Mouse (Mus musculus) stomach, embryonic 14.5 days (tissue): ENCODE results near the gene Slc19a2. TPM values are rescaled to one million over a fixed set of nuclear protein-coding genes. Genes with fewer than 3 reads are reported as not detected.
"Not testable (repeated sequence)": the region's sequence is repeated elsewhere in the genome, so short reads cannot be mapped to it uniquely, and the experiment has no call there.

Experiments
- ATAC-seq: fragments of 200-750 bp; cut with Nextera tagmentation; 2 replicates; pipeline ENCODE4 v1.8.0; 2017; ENCODE audit warnings: low read depth, moderate TSS enrichment; ENCODE audit not compliant: insufficient number of reproducible peaks, insufficient read depth, low FRiP score
- H3K27ac ChIP-seq: fragments of 300-500 bp; sonication (generic); 2 replicates; pipeline ENCODE4 v1.5.1; 2014; ENCODE audit warnings: mild to moderate bottlenecking, low read length, moderate library complexity, mixed read lengths
- H3K27me3 ChIP-seq: fragments of 300-500 bp; sonication (generic); 2 replicates; pipeline ENCODE4 v1.6.1; 2014; ENCODE audit warnings: low read length, control low read depth, mixed read lengths; ENCODE audit not compliant: control insufficient read depth, insufficient read depth
- H3K36me3 ChIP-seq: fragments of 300-500 bp; sonication (generic); 2 replicates; pipeline ENCODE4 v1.6.1; 2014; ENCODE audit warnings: mild to moderate bottlenecking, control low read depth, low read length, moderate library complexity, mixed read lengths; ENCODE audit not compliant: control insufficient read depth, insufficient read depth
- H3K4me1 ChIP-seq: fragments of 300-500 bp; sonication (generic); 2 replicates; pipeline ENCODE4 v1.6.1; 2014; ENCODE audit warnings: low read length, control low read depth, mixed read lengths; ENCODE audit not compliant: control insufficient read depth, insufficient read depth
- H3K4me2 ChIP-seq: fragments of 300-500 bp; sonication (generic); replicated peaks from 2 replicates; pipeline ENCODE4 v1.6.1; 2014; ENCODE audit warnings: low read depth, low read length, control low read depth
- H3K4me3 ChIP-seq: fragments of 300-500 bp; sonication (generic); 2 replicates; pipeline ENCODE4 v1.5.1; 2014; ENCODE audit warnings: low read depth, low read length, control low read depth
- H3K9ac ChIP-seq: fragments of 300-500 bp; sonication (generic); replicated peaks from 2 replicates; pipeline ENCODE4 v1.6.1; 2014; ENCODE audit warnings: low read depth, mild to moderate bottlenecking, control low read depth, low read length, moderate library complexity, mixed read lengths
- H3K9me3 ChIP-seq: fragments of 300-500 bp; sonication (generic); 2 replicates; pipeline ENCODE4 v1.6.1; 2016; ENCODE audit warnings: low read depth, low read length, control low read depth; ENCODE audit not compliant: control insufficient read depth
- WGBS: fragments of 180-500 bp; shearing (Covaris S2); extraction: QIAGEN DNeasy Blood & Tissue Kit; methylation state at CpG from one replicate; pipeline ENCODE4 v1.1.7; 2014; 5-methylcytosine and 5-hydroxymethylcytosine counted together
- polyA plus RNA-seq: library from polyadenylated mRNA; unstranded; fragments of >200 nt; fragmentation: Nextera tagmentation; extraction: Ambion mirVana; gene quantifications from 2 replicates; pipeline ENCODE4 v1.2.1, GENCODE M21; 2014

The Slc19a2 gene
- polyA plus RNA-seq, 1 experiment from 2014 or later = 13.8 TPM

DNA sequence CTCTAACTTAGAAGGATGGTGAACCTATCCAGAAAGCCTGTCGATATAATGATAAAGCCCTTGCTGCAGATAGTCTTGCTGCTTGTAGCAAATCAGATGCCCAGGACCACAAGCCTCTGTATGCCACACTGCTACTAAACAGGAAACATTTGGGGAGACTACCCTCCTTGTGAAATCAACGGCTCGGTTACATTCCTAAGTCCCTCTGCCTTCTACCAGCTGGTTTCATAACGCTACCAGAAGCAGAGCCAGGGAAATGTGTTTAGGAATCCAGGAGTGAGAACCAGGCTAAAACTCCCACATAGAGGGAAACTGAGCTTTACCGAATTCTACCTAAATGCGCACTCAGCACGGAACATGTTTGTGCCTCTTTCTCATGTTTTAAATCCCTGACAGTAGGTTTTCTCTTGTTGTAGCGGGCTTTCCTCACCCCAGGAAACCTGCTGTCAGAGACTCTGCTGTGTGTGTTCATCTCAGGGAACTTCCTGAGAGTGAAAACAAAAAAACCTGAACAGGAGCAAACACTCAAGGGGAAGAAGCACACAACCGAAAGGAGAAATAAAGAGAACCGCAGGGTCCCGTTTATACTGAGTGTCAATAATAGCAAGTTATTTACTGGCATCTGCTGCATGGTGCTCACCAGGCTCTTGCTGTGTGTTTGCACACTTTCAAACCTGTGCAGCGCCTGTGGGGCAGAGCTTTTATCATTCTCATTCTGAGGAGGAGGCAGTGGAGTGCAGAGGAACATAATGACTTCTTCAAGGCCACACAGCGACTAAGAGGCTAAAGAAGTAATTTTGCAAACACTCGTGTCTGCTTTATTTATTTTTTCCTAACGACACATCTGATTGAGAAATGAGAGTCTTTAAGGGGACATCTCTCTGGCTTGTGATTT is 30.8 kb upstream of the Slc19a2 start:
- Histone ChIP-seq H3K27me3 (no peaks in the 10 kb centered on the region), H3K4me3 (no peak overlapping the region), H3K36me3 (no peaks in the 10 kb centered on the region), H3K9ac (no peak overlapping the region), H3K4me1 (no peaks in the 10 kb centered on the region; the same call in 1 of the 2 replicates), H3K4me2 (no peak overlapping the region), H3K9me3 (no peaks in the 10 kb centered on the region), H3K27ac (no peak overlapping the region)
- no peak for ATAC-seq
- WGBS = 32% methylated on average over 15 of the region's 15 CpGs

DNA sequence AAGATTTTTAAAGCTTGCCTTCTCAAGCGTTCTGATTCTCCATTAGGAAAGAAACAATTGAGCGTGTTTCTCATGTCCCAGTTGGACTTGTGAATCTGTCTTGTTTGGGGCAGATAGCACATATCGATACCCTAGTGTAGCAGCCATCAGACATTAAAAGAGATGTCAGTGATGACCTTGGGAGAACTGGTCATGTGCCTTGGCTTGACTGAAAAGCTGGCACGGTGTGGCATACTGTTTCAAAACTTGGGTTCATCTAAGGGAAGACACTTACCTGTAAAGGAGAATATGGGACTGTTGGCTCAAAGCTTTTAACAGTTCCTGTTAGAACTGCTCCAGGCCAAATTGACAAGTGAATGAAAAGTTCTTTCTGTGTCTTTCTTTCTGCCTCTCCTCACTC is 28.6 kb upstream of the Slc19a2 start:
- no peaks in the 10 kb centered on the region; the same call in 1 of the 2 replicates for H3K4me1 ChIP-seq
- no peaks in the 10 kb centered on the region for H3K27me3 ChIP-seq
- no peak overlapping the region for H3K4me3 ChIP-seq
- H3K9ac ChIP-seq = no peak overlapping the region
- no peak overlapping the region for H3K4me2 ChIP-seq
- H3K27ac ChIP-seq = no peak overlapping the region
- no peaks in the 10 kb centered on the region for H3K36me3 ChIP-seq
- no peak for ATAC-seq
- 84% methylated on average over 4 of the region's 4 CpGs for WGBS
- H3K9me3 ChIP-seq = no peaks in the 10 kb centered on the region

DNA sequence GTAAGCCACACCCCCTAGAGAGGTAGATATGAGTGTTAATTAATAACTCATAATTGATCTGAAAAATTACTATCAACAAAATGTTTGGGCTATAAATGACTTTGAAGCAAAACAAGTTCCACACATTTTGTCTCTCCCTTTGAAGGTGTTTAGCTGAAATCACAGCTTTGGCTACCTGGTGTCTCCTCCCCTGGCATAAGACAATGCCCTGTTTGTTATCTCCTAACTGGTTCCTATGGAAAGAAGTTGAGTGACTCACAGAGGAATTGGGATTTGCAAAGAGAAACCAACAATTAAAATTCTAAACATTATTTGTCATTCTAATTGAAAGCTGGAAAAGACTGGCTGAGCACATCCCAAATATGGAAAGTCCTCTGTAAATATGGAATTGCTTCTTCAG is 25.8 kb upstream of the Slc19a2 start:
- Histone ChIP-seq H3K4me1 (no peaks in the 10 kb centered on the region; the same call in 1 of the 2 replicates), H3K27ac (no peak overlapping the region), H3K9ac (no peak overlapping the region), H3K4me3 (no peak overlapping the region), H3K4me2 (no peak overlapping the region), H3K9me3 (no peaks in the 10 kb centered on the region), H3K27me3 (no peaks in the 10 kb centered on the region), H3K36me3 (no peaks in the 10 kb centered on the region)
- no peak for ATAC-seq

DNA sequence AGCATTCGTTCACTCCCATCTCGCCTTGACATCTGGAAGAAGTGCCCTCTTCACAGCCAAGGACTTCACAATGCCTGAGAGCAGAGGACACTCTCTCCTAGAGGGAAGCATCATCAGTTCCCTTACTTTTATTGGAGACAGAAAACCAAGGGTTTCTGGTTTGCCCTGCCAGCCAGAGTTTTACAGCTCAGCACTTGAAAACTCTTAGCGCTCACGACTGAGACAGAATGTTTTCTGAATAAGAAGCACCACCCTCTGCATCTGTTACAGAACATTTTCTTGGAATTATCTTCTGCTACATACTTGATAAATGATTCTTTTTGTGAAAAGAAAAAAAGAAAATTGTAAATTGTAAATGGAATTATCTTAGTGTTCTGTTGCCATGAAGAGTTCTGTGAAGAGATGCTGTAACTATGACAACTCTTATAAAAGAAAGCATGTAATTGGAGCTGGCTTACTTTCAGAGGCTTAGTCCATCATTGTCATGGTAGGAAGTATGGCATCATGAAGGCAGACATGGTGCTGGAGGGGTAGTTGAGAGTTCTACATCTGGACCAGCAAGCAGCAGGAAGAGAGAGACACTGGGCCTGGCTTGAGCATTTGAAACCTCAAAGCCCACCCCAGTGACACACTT is 16.8 kb upstream of the Slc19a2 start:
- not testable (repeated sequence) for H3K4me3 ChIP-seq, H3K9me3 ChIP-seq, H3K27me3 ChIP-seq, H3K9ac ChIP-seq, H3K36me3 ChIP-seq, ATAC-seq, H3K4me1 ChIP-seq, H3K27ac ChIP-seq, H3K4me2 ChIP-seq
- 74% methylated on average over 2 of the region's 4 CpGs for WGBS

DNA sequence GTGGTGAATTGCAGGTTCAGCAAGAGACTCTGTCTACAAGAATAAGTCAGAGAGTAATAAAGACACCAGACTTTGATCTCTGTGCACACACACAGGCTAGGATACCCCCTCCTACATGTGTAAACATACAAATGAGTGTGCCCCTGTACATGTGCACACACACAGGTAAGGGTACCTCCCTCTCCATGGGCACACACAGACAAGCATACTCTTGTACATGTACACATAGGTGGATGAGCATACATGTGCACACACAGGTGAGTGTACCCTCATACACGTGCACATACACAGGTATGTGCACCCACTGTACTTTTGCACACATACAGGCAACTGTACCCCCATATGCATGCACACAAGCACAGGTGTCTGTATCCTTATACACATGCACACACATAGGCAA is 15.4 kb upstream of the Slc19a2 start:
- Histone ChIP-seq H3K9me3 (no peaks in the 10 kb centered on the region), H3K27me3 (no peaks in the 10 kb centered on the region), H3K36me3 (no peaks in the 10 kb centered on the region), H3K27ac (no peak overlapping the region), H3K4me3 (no peak overlapping the region), H3K9ac (no peak overlapping the region), H3K4me1 (no peaks in the 10 kb centered on the region), H3K4me2 (no peak overlapping the region)
- ATAC-seq = no peak
- 78% methylated on average over 1 of the region's 1 CpGs for WGBS

DNA sequence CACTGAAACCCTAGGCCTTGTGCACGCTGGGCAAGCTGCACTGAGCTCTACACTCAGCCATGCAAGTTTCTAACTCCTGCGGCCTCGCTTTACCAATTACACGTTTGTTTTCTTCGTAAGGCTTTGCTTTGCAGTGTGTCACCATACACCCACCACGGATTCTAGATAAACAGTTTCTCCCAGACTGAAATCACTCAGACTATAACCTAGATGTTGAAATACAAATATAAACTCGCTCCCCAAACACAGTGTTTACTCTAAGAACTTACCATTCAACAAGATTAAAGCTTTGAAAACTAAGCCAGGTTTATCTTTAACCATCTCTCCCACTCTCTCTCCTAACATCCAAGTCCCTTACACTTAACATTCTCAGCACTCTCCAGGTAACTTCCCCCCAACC is 13.8 kb upstream of the Slc19a2 start:
- no peaks in the 10 kb centered on the region for H3K36me3 ChIP-seq
- H3K4me1 ChIP-seq = no peaks in the 10 kb centered on the region
- no peak overlapping the region for H3K9ac ChIP-seq
- no peak overlapping the region for H3K4me3 ChIP-seq
- H3K9me3 ChIP-seq = no peaks in the 10 kb centered on the region
- no peak overlapping the region for H3K4me2 ChIP-seq
- no peak for ATAC-seq
- WGBS = 37% methylated on average over 7 of the region's 7 CpGs
- no peaks in the 10 kb centered on the region for H3K27me3 ChIP-seq
- no peak overlapping the region for H3K27ac ChIP-seq

DNA sequence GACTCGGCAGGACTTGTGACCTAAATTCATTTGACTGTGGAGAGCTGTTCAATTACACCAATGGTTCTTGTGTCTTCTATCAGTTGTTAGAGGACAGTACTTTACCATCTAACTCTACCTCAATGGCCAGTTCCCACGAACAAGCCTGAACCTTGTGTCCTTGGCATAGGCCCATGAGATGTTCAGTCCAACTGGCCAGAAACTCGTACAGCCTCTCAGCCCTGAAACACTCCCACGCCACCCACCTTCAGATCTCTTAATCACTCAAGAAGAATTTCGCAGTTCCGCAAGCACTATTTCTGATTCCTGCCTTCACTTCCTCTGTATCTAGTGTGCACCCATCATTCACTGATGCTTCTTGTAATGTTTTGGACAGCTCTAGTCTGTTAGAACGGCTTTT is 12.8 kb upstream of the Slc19a2 start:
- no peak for ATAC-seq
- H3K27me3 ChIP-seq = no peaks in the 10 kb centered on the region
- no peak overlapping the region for H3K4me3 ChIP-seq
- no peak overlapping the region for H3K27ac ChIP-seq
- no peaks in the 10 kb centered on the region for H3K9me3 ChIP-seq
- WGBS = 64% methylated on average over 7 of the region's 7 CpGs
- H3K9ac ChIP-seq = no peak overlapping the region
- no peaks in the 10 kb centered on the region for H3K36me3 ChIP-seq
- no peak overlapping the region for H3K4me2 ChIP-seq
- H3K4me1 ChIP-seq = no peaks in the 10 kb centered on the region

DNA sequence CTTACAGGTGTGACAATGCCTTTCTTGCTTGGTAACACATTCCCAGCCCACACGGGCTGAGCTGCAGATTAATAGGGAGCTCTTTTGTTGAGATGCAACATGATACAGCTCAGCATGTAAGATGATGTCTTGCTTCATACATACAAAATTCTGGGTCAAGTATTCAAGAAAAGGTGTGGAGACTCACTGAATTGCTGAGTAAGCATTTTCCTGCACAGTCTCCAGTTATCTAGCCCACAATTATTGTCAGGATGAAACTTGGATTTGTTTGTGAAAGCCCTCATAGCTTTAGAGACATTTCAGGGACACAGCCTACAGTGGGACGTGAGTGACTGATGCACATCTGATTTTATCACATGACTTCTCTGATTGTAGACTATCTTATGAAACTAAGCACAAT is 7.4 kb upstream of the Slc19a2 start:
- H3K27me3 ChIP-seq = no peaks in the 10 kb centered on the region
- H3K9ac ChIP-seq = no peak overlapping the region
- no peaks in the 10 kb centered on the region for H3K9me3 ChIP-seq
- no peak overlapping the region for H3K4me2 ChIP-seq
- WGBS = 82% methylated on average over 2 of the region's 2 CpGs
- no peak overlapping the region for H3K27ac ChIP-seq
- H3K4me3 ChIP-seq = no peak overlapping the region
- no peaks in the 10 kb centered on the region for H3K4me1 ChIP-seq
- ATAC-seq = no peak
- H3K36me3 ChIP-seq = no peaks in the 10 kb centered on the region
